Mouse (Mus musculus): ENCODE results near the gene Hoxb7. TPM values are rescaled to one million over a fixed set of nuclear protein-coding genes. Genes with fewer than 3 reads are reported as not detected.
A peak's percentile ranks its signal among the peaks of the same experiment; 100 is the strongest.

Gene Hoxb7
- polyA plus RNA-seq, 1 experiment from 2014 or later, result 2.5 TPM

- no peak overlapping the region for H3K9ac ChIP-seq
- no peaks in the 10 kb centered on the region for H3K36me3 ChIP-seq
- peak; percentile 60; the same call in 1 of the 2 replicates for ATAC-seq (ENCODE audit: borderline replicate concordance, extremely low read depth, low FRiP score, low TSS enrichment)
- H3K9me3 ChIP-seq, result no peaks in the 10 kb centered on the region
- peaks cover 34% of the 10 kb centered on the region for H3K4me1 ChIP-seq
- H3K4me2 ChIP-seq, result peak overlapping the region; percentile 57
- H3K27me3 ChIP-seq, result peaks cover 99% of the 10 kb centered on the region
- no peak overlapping the region for H3K27ac ChIP-seq
- WGBS, result under 1% methylated on average over 52 of the region's 52 CpGs
- H3K4me3 ChIP-seq, result peak overlapping the region; percentile 36
Measured at GRCm38 (mm10) chr11:96271541-96272011, 14.8 kb upstream of the Hoxb7 start.

GRCm38 (mm10) chr11:96272024-96272921 is 14.2 kb upstream of the Hoxb7 start:
- H3K27ac ChIP-seq, result no peak overlapping the region
- no peaks in the 10 kb centered on the region for H3K9me3 ChIP-seq
- WGBS, result under 1% methylated on average over 56 of the region's 58 CpGs
- H3K4me2 ChIP-seq, result peak overlapping the region; percentile 57
- peaks cover 99% of the 10 kb centered on the region for H3K27me3 ChIP-seq
- peak overlapping the region; percentile 36 for H3K4me3 ChIP-seq
- peaks cover 34% of the 10 kb centered on the region for H3K4me1 ChIP-seq
- no peak for ATAC-seq (ENCODE audit: borderline replicate concordance, extremely low read depth, low FRiP score, low TSS enrichment)
- H3K9ac ChIP-seq, result no peak overlapping the region
- H3K36me3 ChIP-seq, result no peaks in the 10 kb centered on the region

- Histone ChIP-seq H3K27ac (no peak overlapping the region), H3K9ac (no peak overlapping the region), H3K4me1 (peaks cover 33% of the 10 kb centered on the region), H3K4me2 (no peak overlapping the region), H3K9me3 (no peaks in the 10 kb centered on the region), H3K27me3 (peaks cover 99% of the 10 kb centered on the region), H3K36me3 (no peaks in the 10 kb centered on the region), H3K4me3 (no peak overlapping the region)
- no peak for ATAC-seq (ENCODE audit: borderline replicate concordance, extremely low read depth, low FRiP score, low TSS enrichment)
- 5% methylated on average over 10 of the region's 10 CpGs for WGBS
Measured at GRCm38 (mm10) chr11:96274428-96274827, 12.0 kb upstream of the Hoxb7 start.

GRCm38 (mm10) chr11:96275896-96276295 is 10.5 kb upstream of the Hoxb7 start:
- H3K27ac ChIP-seq, result no peak overlapping the region
- H3K4me2 ChIP-seq, result no peak overlapping the region
- H3K9ac ChIP-seq, result no peak overlapping the region
- no peaks in the 10 kb centered on the region for H3K9me3 ChIP-seq
- H3K27me3 ChIP-seq, result peaks cover 99% of the 10 kb centered on the region
- peaks cover 21% of the 10 kb centered on the region for H3K4me1 ChIP-seq
- no peaks in the 10 kb centered on the region for H3K36me3 ChIP-seq
- no peak for ATAC-seq (ENCODE audit: borderline replicate concordance, extremely low read depth, low FRiP score, low TSS enrichment)
- no peak overlapping the region for H3K4me3 ChIP-seq
- 8% methylated on average over 4 of the region's 4 CpGs for WGBS

- 4% methylated on average over 35 of the region's 35 CpGs for WGBS
- Histone ChIP-seq H3K27ac (no peak overlapping the region), H3K4me1 (peaks cover 6% of the 10 kb centered on the region), H3K9ac (no peak overlapping the region), H3K4me2 (peak overlapping the region; percentile 23; the same call in 1 of the 2 replicates), H3K9me3 (no peaks in the 10 kb centered on the region), H3K27me3 (peaks cover 98% of the 10 kb centered on the region), H3K36me3 (no peaks in the 10 kb centered on the region), H3K4me3 (0 out of 2 replicates have a peak overlapping the region, but pooled peaks have one; percentile 1)
- ATAC-seq (ENCODE audit: borderline replicate concordance, extremely low read depth, low FRiP score, low TSS enrichment), result no peak
Measured at GRCm38 (mm10) chr11:96277151-96278044, 9.0 kb upstream of the Hoxb7 start.

- no peak overlapping the region for H3K27ac ChIP-seq
- ATAC-seq (ENCODE audit: borderline replicate concordance, extremely low read depth, low FRiP score, low TSS enrichment), result no peak
- no peak overlapping the region for H3K4me3 ChIP-seq
- 19% methylated on average over 14 of the region's 14 CpGs for WGBS
- H3K9ac ChIP-seq, result no peak overlapping the region
- no peak overlapping the region for H3K4me2 ChIP-seq
- H3K4me1 ChIP-seq, result peaks cover 6% of the 10 kb centered on the region; the same call in 1 of the 2 replicates
- H3K27me3 ChIP-seq, result peaks cover 98% of the 10 kb centered on the region
- no peaks in the 10 kb centered on the region for H3K36me3 ChIP-seq
- H3K9me3 ChIP-seq, result no peaks in the 10 kb centered on the region
Measured at GRCm38 (mm10) chr11:96278324-96278723, 8.1 kb upstream of the Hoxb7 start.

- Histone ChIP-seq H3K9ac (no peak overlapping the region), H3K36me3 (no peaks in the 10 kb centered on the region), H3K27me3 (peaks cover 96% of the 10 kb centered on the region), H3K9me3 (no peaks in the 10 kb centered on the region), H3K4me3 (no peak overlapping the region), H3K4me1 (peaks cover 10% of the 10 kb centered on the region; the same call in 1 of the 2 replicates), H3K4me2 (no peak overlapping the region), H3K27ac (no peak overlapping the region)
- WGBS, result under 1% methylated on average over 9 of the region's 9 CpGs
- ATAC-seq (ENCODE audit: borderline replicate concordance, extremely low read depth, low FRiP score, low TSS enrichment), result no peak
Measured at GRCm38 (mm10) chr11:96278773-96279172, 7.7 kb upstream of the Hoxb7 start.

GRCm38 (mm10) chr11:96279421-96280233 is 6.8 kb upstream of the Hoxb7 start:
- Histone ChIP-seq H3K4me3 (0 out of 2 replicates have a peak overlapping the region, but pooled peaks have one; percentile 0), H3K27me3 (peaks cover 94% of the 10 kb centered on the region)
- 5% methylated on average over 31 of the region's 31 CpGs for WGBS

GRCm38 (mm10) chr11:96280399-96281378 is 5.7 kb upstream of the Hoxb7 start:
- Histone ChIP-seq H3K27me3 (peaks cover 92% of the 10 kb centered on the region), H3K4me1 (peaks cover 16% of the 10 kb centered on the region), H3K9ac (no peak overlapping the region)

More at GRCm38 (mm10) chr11:96279421-96280233, 6.8 kb upstream of the Hoxb7 start:
- Histone ChIP-seq H3K4me2 (no peak overlapping the region), H3K27ac (no peak overlapping the region), H3K9me3 (no peaks in the 10 kb centered on the region), H3K36me3 (no peaks in the 10 kb centered on the region), H3K4me1 (peaks cover 14% of the 10 kb centered on the region), H3K9ac (no peak overlapping the region)
- no peak for ATAC-seq (ENCODE audit: borderline replicate concordance, extremely low read depth, low FRiP score, low TSS enrichment)

GRCm38 (mm10) chr11:96281396-96281795 is 5.0 kb upstream of the Hoxb7 start:
- Histone ChIP-seq H3K27ac (no peak overlapping the region), H3K36me3 (no peaks in the 10 kb centered on the region), H3K4me2 (no peak overlapping the region), H3K4me3 (no peak overlapping the region), H3K4me1 (peaks cover 16% of the 10 kb centered on the region), H3K9ac (no peak overlapping the region), H3K27me3 (peaks cover 92% of the 10 kb centered on the region), H3K9me3 (no peaks in the 10 kb centered on the region)
- no peak for ATAC-seq (ENCODE audit: borderline replicate concordance, extremely low read depth, low FRiP score, low TSS enrichment)
- WGBS, result 9% methylated on average over 18 of the region's 18 CpGs

More at GRCm38 (mm10) chr11:96280399-96281378, 5.7 kb upstream of the Hoxb7 start:
- Histone ChIP-seq H3K36me3 (no peaks in the 10 kb centered on the region), H3K4me3 (no peak overlapping the region), H3K4me2 (no peak overlapping the region), H3K27ac (no peak overlapping the region), H3K9me3 (no peaks in the 10 kb centered on the region)
- no peak for ATAC-seq (ENCODE audit: borderline replicate concordance, extremely low read depth, low FRiP score, low TSS enrichment)
- 17% methylated on average over 8 of the region's 8 CpGs for WGBS
